Comparison of ENCODE assay signal across 8 mouse cellular contexts in the genomic region with DNA sequence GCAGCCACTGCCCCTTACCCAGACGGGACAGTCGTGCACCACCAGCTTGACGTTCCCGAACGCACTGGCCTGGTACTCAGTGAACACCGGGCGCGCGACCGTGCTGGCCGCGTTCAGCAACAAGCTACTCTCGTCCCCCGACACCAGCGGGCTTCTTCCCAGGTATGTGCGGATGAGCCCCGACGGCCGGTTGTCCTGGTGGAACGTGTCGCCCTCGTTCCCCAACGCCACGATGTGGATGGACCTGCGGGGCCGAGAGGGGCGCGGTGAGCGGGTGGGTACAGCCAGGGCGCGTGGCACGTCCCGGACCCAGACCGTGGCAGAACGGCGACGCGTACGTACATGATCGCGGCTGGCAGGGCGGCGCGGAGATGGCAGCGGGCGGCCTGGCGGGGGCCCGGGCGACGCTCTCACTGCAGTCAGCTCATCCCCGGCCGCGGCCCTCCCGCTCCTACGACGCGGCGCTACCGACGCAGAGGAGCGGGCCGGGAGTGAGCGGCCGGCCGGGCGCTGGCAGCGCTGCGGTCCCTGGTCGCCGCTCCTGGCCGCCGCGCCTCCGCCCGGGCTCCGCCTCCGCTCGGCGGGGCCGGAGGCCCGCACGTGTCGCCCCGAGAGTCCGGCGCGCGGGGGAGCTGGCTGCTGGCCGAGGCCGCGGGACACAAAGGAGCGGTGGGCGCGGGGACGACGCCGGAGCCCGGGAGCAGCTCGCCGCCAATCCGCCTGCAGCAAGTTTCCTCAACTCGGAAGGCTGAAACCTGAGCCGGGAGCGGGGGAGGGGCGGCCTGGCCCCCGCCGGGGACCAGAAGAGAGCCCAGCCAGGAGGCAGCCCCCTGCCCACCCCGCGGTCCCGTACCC. TPM values are rescaled to one million over a fixed set of nuclear protein-coding genes. Genes with fewer than 3 reads are reported as not detected.
DNase-seq lines count a peak whose midpoint lies in the region; ATAC-seq lines count a peak whose summit lies in the region.

A gene (minus strand): TSS at position 737 of the 855 bp plus-strand sequence.

- DNase-seq in Muller cell, postnatal 12 days (ENCODE audit: inconsistent ontology term): peak; percentile 93
- DNase-seq in cerebellum, adult 18-20 months: peak; percentile 61 to 77
- peak; percentile 94 for DNase-seq in forelimb bud, embryonic 11.5 days (ENCODE audit: low read depth, low spot score)
- DNase-seq in heart, postnatal 36 days: peak; percentile 77 to 82
- peak; percentile 44 to 63 for DNase-seq in layer of hippocampus, adult 18-20 months (ENCODE audit: low spot score in 2 of 2)
- DNase-seq in lung, adult 18-20 months: peak; percentile 55 to 58
- DNase-seq in thymus, postnatal 14 days: peak; percentile 55

- peak; percentile 39; the same call in 1 of the 2 replicates for ATAC-seq in neutrophil, adult 5-6 weeks (ENCODE audit: extremely low read depth, insufficient number of reproducible peaks, low FRiP score, poor library complexity, severe bottlenecking)

- intact Hi-C loops in heart, postnatal 36 days (cut with DNase I): loop anchor here (2.0 to 10.0 kb wide), 3 partner anchors 75 to 239 kb away; a partner anchor contains a TSS

RNA-seq across cellular contexts. Expression of the gene that starts here (rescaled TPM):
- 10 to 100 TPM; 11.0 to 14.1 TPM for total RNA-seq in heart, postnatal 36 days (2021)
- 10 to 100 TPM; 15.0 to 15.9 TPM for total RNA-seq in layer of hippocampus, adult 18-20 months (2021)
- total RNA-seq in neutrophil, adult 5-6 weeks (2017): 0.23 TPM in 1 of 2 replicates, not detected in the other

Comparison
In these comparisons a context has a peak if more than half of its experiments do, and no peak if none do; other contexts are left out.
1. Peak in every context shown above with its lines: DNase-seq and ATAC-seq.
2. Peak in ATAC-seq in neutrophil, adult 5-6 weeks; RNA of the gene not detected or under 1 TPM.